Mouse (Mus musculus) liver, embryonic 14.5 days (tissue): ENCODE results near the gene 4921536K21Rik.

ENCODE experiments used
- CTCF ChIP-seq: IDR thresholded peaks from 2 replicates; pipeline ENCODE4 v1.5.1; 2016; ENCODE audit warnings: antibody characterized with exemption, low read depth, control low read depth
- EP300 ChIP-seq: IDR thresholded peaks from 2 replicates; pipeline ENCODE4 v1.6.1; 2016; ENCODE audit warnings: antibody characterized with exemption, low read depth

DNA sequence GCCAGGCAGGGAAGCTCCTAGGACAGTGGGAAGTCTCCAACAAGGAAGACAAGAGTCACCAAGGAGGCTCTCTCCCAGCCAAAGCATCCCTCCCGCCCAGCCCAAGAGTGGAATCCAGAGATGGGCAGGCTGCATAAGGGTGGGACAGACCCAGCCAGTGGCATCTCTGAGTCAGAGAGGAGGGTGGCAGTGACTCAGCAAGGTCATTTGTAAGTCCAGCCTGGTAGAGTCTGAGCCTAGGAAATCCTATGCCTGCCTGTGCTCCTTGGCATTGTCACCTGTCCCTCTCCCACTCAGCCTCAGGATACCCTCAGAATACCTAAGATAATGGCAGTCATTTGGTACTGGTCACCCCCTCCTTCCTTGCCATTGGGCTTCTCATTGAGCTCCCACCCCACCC, 10.5 kb upstream of the 4921536K21Rik start:
- TF ChIP-seq CTCF: no peak
- TF ChIP-seq EP300: no peak
